Mouse (Mus musculus) liver, embryonic 12.5 days (tissue): ENCODE measurements around the gene Lrrc57. TPM values are rescaled to one million over a fixed set of nuclear protein-coding genes. Genes with fewer than 3 reads are reported as not detected.

Source experiments
- ATAC-seq: fragments of 200-750 bp; cut with Nextera tagmentation; 2 replicates; pipeline ENCODE4 v1.8.0; 2017; ENCODE audit warnings: moderate number of reproducible peaks, mild to moderate bottlenecking, moderate library complexity
- H3K27ac ChIP-seq: fragments of 300-500 bp; sonication (generic); 2 replicates; pipeline ENCODE4 v1.5.1; 2016; ENCODE audit warnings: mild to moderate bottlenecking
- H3K27me3 ChIP-seq: fragments of 300-500 bp; sonication (generic); replicated peaks from 2 replicates; pipeline ENCODE4 v1.6.1; 2016; ENCODE audit warnings: mild to moderate bottlenecking, moderate library complexity
- H3K36me3 ChIP-seq: fragments of 300-500 bp; sonication (generic); 2 replicates; pipeline ENCODE4 v1.6.1; 2016; ENCODE audit warnings: mild to moderate bottlenecking, moderate library complexity
- H3K4me1 ChIP-seq: fragments of 300-500 bp; sonication (generic); 2 replicates; pipeline ENCODE4 v1.6.1; 2016
- H3K4me2 ChIP-seq: fragments of 300-500 bp; sonication (generic); 2 replicates; pipeline ENCODE4 v1.6.1; 2016; ENCODE audit warnings: mild to moderate bottlenecking, moderate library complexity
- H3K4me3 ChIP-seq: fragments of 300-500 bp; sonication (generic); 2 replicates; pipeline ENCODE4 v1.5.1; 2016; ENCODE audit warnings: mild to moderate bottlenecking, moderate library complexity
- H3K9ac ChIP-seq: fragments of 300-500 bp; sonication (generic); 2 replicates; pipeline ENCODE4 v1.6.1; 2016; ENCODE audit warnings: mild to moderate bottlenecking, moderate library complexity
- H3K9me3 ChIP-seq: fragments of 300-500 bp; sonication (generic); replicated peaks from 2 replicates; pipeline ENCODE4 v1.6.1; 2016; ENCODE audit warnings: mild to moderate bottlenecking, moderate library complexity
- WGBS: fragments of 180-500 bp; shearing (Covaris S2); methylation state at CpG from one replicate; pipeline ENCODE4 v1.1.7; 2016; ENCODE audit not compliant: insufficient replicate concordance; 5-methylcytosine and 5-hydroxymethylcytosine counted together
- polyA plus RNA-seq: library from polyadenylated mRNA; unstranded; fragments of >200 nt; fragmentation: Nextera tagmentation; extraction: Ambion mirVana; gene quantifications from 2 replicates; pipeline ENCODE4 v1.2.1, GENCODE M21; 2016

Lrrc57 gene
- polyA plus RNA-seq, 1 experiment from 2014 or later, result 18.0 TPM

- peak within 1 kb of the TSS; percentile 82 for H3K27ac ChIP-seq
- H3K9me3 ChIP-seq, result no peaks in the 10 kb centered on the region
- peak within 1 kb of the TSS; percentile 79 for H3K4me3 ChIP-seq
- no peaks in the 10 kb centered on the region for H3K27me3 ChIP-seq
- H3K4me2 ChIP-seq, result peak within 1 kb of the TSS; percentile 81
- WGBS, result under 1% methylated on average over 50 of the region's 50 CpGs
- peaks cover 67% of the 10 kb centered on the region for H3K4me1 ChIP-seq
- peak within 1 kb of the TSS; percentile 94 for H3K9ac ChIP-seq
- 0 out of 2 replicates have a peak, but pooled peaks cover 6% of the 10 kb centered on the region for H3K36me3 ChIP-seq
- ATAC-seq, result peak; percentile 75
Measured at GRCm38 (mm10) chr2:120563235-120563990, 45.9 kb downstream of the Lrrc57 start, which contains the start of gene Zfp106. Gene Zfp106, minus strand, starts transcription at chr2:120563843.

DNA sequence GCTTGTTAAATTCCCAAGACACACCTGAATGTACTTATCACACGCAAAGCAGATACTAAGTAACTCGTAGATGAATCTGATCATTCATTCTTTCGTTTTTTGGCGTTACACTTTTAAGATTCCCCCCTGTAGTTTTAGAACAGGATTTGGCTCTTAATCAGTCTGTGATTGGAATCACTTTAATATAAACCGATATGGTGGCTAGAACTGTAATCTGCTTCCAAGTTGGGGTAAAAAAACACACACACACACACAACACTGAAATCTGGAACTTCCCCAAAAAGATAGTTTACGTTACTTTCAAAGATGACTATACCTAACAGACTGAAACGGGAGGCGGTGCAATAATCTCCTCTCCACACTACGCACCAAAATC lies 46.5 kb downstream of the Lrrc57 start:
- Histone ChIP-seq H3K9me3 (no peaks in the 10 kb centered on the region), H3K4me1 (peaks cover 67% of the 10 kb centered on the region), H3K9ac (peak overlapping the region; percentile 94), H3K27me3 (no peaks in the 10 kb centered on the region), H3K27ac (peak overlapping the region; percentile 80), H3K4me3 (peak overlapping the region; percentile 79), H3K36me3 (peaks cover 6% of the 10 kb centered on the region; the same call in 1 of the 2 replicates), H3K4me2 (peak overlapping the region; percentile 81)
- ATAC-seq, result no peak
- 5% methylated on average over 9 of the region's 9 CpGs for WGBS

DNA sequence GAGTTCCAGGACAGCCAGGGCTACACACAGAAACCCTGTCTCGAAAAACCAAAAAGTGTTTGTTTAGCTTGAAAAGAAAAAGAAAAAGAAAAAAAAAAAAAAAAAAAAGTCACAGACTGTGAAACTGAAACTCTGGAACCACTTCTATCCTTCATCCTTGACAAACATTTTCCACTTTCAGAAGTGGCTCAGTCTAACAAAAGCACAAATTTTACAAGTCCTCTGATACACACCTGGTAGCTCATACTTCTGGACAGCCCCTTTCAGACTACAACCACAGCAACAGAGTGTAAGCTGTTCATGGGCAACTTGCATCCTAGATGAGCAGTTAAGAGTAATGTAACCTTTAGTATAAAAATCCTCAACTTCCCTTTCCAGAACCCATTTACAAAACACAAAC lies 47.8 kb downstream of the Lrrc57 start:
- 82% methylated on average over 1 of the region's 1 CpGs for WGBS
- Histone ChIP-seq H3K27me3 (no peaks in the 10 kb centered on the region), H3K4me2 (no peak overlapping the region), H3K9ac (no peak overlapping the region), H3K27ac (no peak overlapping the region), H3K36me3 (peaks cover 12% of the 10 kb centered on the region), H3K4me1 (peaks cover 73% of the 10 kb centered on the region), H3K4me3 (no peak overlapping the region), H3K9me3 (no peaks in the 10 kb centered on the region)
- ATAC-seq, result no peak

GRCm38 (mm10) chr2:120558813-120559212 lies 50.5 kb downstream of the Lrrc57 start:
- ATAC-seq, result no peak
- Histone ChIP-seq H3K4me2 (no peak overlapping the region), H3K9ac (no peak overlapping the region), H3K36me3 (peaks cover 33% of the 10 kb centered on the region), H3K27me3 (no peaks in the 10 kb centered on the region), H3K4me3 (no peak overlapping the region), H3K27ac (no peak overlapping the region), H3K9me3 (no peaks in the 10 kb centered on the region), H3K4me1 (peaks cover 62% of the 10 kb centered on the region)
- WGBS, result 53% methylated on average over 3 of the region's 3 CpGs

GRCm38 (mm10) chr2:120556868-120557267 lies 52.5 kb downstream of the Lrrc57 start:
- no peak for ATAC-seq
- H3K4me2 ChIP-seq, result no peak overlapping the region
- no peaks in the 10 kb centered on the region for H3K9me3 ChIP-seq
- WGBS, result 76% methylated on average over 3 of the region's 3 CpGs
- no peak overlapping the region for H3K27ac ChIP-seq
- H3K4me3 ChIP-seq, result no peak overlapping the region
- H3K9ac ChIP-seq, result no peak overlapping the region
- H3K36me3 ChIP-seq, result peaks cover 51% of the 10 kb centered on the region
- H3K27me3 ChIP-seq, result no peaks in the 10 kb centered on the region
- H3K4me1 ChIP-seq, result peaks cover 49% of the 10 kb centered on the region

Other genes starting within 250 kb of the Lrrc57 start
- gene Ganc, start 205.6 kb downstream of the Lrrc57 start, polyA plus RNA-seq, result 5.0 and 7.3 TPM in 2 replicates
- gene Tmem87a, start 205.4 kb downstream of the Lrrc57 start, polyA plus RNA-seq, result 5.0 and 5.4 TPM in 2 replicates
- gene Capn3, start 153.5 kb downstream of the Lrrc57 start, polyA plus RNA-seq, result 6.3 and 6.9 TPM in 2 replicates
- gene Zfp106, start 45.7 kb downstream of the Lrrc57 start, polyA plus RNA-seq, result 41.9 and 43.4 TPM in 2 replicates
- 48.5 and 49.6 TPM in 2 replicates for gene Snap23, start 41.8 kb downstream of the Lrrc57 start, polyA plus RNA-seq
- 21.7 and 21.8 TPM in 2 replicates for gene Haus2, start 137 bp downstream of the Lrrc57 start, polyA plus RNA-seq
- gene Stard9, start 19.6 kb upstream of the Lrrc57 start, polyA plus RNA-seq, result 1.4 and 1.7 TPM in 2 replicates
- gene Cdan1, start 240.6 kb upstream of the Lrrc57 start, polyA plus RNA-seq, result 8.9 and 10.3 TPM in 2 replicates
- 1.4 and 1.6 TPM in 2 replicates for gene Ttbk2, start 241.1 kb upstream of the Lrrc57 start, polyA plus RNA-seq